Mouse (Mus musculus): ENCODE results near the gene Dnah12. TPM values are rescaled to one million over a fixed set of nuclear protein-coding genes. Genes with fewer than 3 reads are reported as not detected.
A peak's percentile ranks its signal among the peaks of the same experiment; 100 is the strongest.
"Not testable (repeated sequence)": the region's sequence is repeated elsewhere in the genome, so short reads cannot be mapped to it uniquely, and the experiment has no call there.

Gene Dnah12
- polyA plus RNA-seq, 1 experiment = not detected

DNA sequence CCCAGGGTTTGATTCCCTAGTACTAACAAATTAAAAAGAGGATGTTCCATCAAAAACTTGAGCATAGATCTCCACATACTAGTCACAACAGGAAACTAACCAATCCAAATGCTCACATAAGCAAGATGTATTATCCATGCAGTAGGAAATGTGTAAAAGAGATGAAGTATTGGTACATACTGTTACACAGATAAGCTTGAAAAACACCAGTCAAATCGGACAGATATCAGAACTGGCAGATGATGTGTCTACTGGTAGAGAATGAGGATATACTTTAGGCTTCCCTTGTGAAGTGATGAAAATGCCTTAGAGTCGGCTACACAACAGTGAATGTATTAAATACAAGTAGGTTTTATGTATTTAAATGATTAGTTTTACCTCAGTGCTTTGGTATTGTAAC is 30.6 kb upstream of the Dnah12 start:
- 48% methylated on average over 2 of the region's 2 CpGs for WGBS
- Histone ChIP-seq H3K27ac (ENCODE audit: insufficient read depth, low read depth, low read length) (no peak overlapping the region), H3K4me3 (ENCODE audit: low read depth, low read length) (no peak overlapping the region), H3K4me1 (ENCODE audit: control insufficient read depth, insufficient read depth, insufficient read length, low read length) (peaks cover 7% of the 10 kb centered on the region; the same call in 1 of the 2 replicates), H3K27me3 (ENCODE audit: control insufficient read depth, insufficient read depth, low read length) (no peaks in the 10 kb centered on the region), H3K36me3 (ENCODE audit: control insufficient read depth, insufficient read depth, low read length) (peaks cover 24% of the 10 kb centered on the region)
- TF ChIP-seq POLR2A (IDR thresholded peaks at IDR 0.05; ENCODE audit: low read depth, low read length) (no peak), CTCF (IDR thresholded peaks at IDR 0.05; ENCODE audit: extremely low read depth, insufficient read length, insufficient replicate concordance, low read depth, low read length) (no peak)

- H3K27ac ChIP-seq (ENCODE audit: insufficient read depth, low read depth, low read length) = no peak overlapping the region
- H3K4me1 ChIP-seq (ENCODE audit: control insufficient read depth, insufficient read depth, insufficient read length, low read length) = peaks cover 7% of the 10 kb centered on the region; the same call in 1 of the 2 replicates
- H3K36me3 ChIP-seq (ENCODE audit: control insufficient read depth, insufficient read depth, low read length) = peaks cover 16% of the 10 kb centered on the region
- H3K27me3 ChIP-seq (ENCODE audit: control insufficient read depth, insufficient read depth, low read length) = no peaks in the 10 kb centered on the region
- no peak for TF ChIP-seq CTCF (IDR thresholded peaks at IDR 0.05; ENCODE audit: extremely low read depth, insufficient read length, insufficient replicate concordance, low read depth, low read length)
- no peak for TF ChIP-seq POLR2A (IDR thresholded peaks at IDR 0.05; ENCODE audit: low read depth, low read length)
- H3K4me3 ChIP-seq (ENCODE audit: low read depth, low read length) = no peak overlapping the region
- 81% methylated on average over 2 of the region's 2 CpGs for WGBS
Measured at GRCm38 (mm10) chr14:26663851-26664250, 29.2 kb upstream of the Dnah12 start.

- Histone ChIP-seq H3K4me1 (ENCODE audit: control insufficient read depth, insufficient read depth, insufficient read length, low read length) (0 out of 2 replicates have a peak, but pooled peaks cover 2% of the 10 kb centered on the region), H3K27ac (ENCODE audit: insufficient read depth, low read depth, low read length) (peak overlapping the region; percentile 89; the same call in 1 of the 2 replicates), H3K36me3 (ENCODE audit: control insufficient read depth, insufficient read depth, low read length) (peaks cover 14% of the 10 kb centered on the region), H3K27me3 (ENCODE audit: control insufficient read depth, insufficient read depth, low read length) (no peaks in the 10 kb centered on the region), H3K4me3 (ENCODE audit: low read depth, low read length) (peak overlapping the region; percentile 85)
- 6% methylated on average over 6 of the region's 6 CpGs for WGBS
- no peak for TF ChIP-seq POLR2A (IDR thresholded peaks at IDR 0.05; ENCODE audit: low read depth, low read length)
- no peak for TF ChIP-seq CTCF (IDR thresholded peaks at IDR 0.05; ENCODE audit: extremely low read depth, insufficient read length, insufficient replicate concordance, low read depth, low read length)
Measured at GRCm38 (mm10) chr14:26667991-26668370, 25.1 kb upstream of the Dnah12 start.

- H3K27ac ChIP-seq (ENCODE audit: insufficient read depth, low read depth, low read length) = peak overlapping the region; percentile 89
- H3K36me3 ChIP-seq (ENCODE audit: control insufficient read depth, insufficient read depth, low read length) = peaks cover 14% of the 10 kb centered on the region
- 0 out of 2 replicates have a peak, but pooled peaks cover 2% of the 10 kb centered on the region for H3K4me1 ChIP-seq (ENCODE audit: control insufficient read depth, insufficient read depth, insufficient read length, low read length)
- no peaks in the 10 kb centered on the region for H3K27me3 ChIP-seq (ENCODE audit: control insufficient read depth, insufficient read depth, low read length)
- TF ChIP-seq CTCF (IDR thresholded peaks at IDR 0.05; ENCODE audit: extremely low read depth, insufficient read length, insufficient replicate concordance, low read depth, low read length) (no peak), POLR2A (IDR thresholded peaks at IDR 0.05; ENCODE audit: low read depth, low read length) (no peak; the same call in 1 of the 2 replicates)
- under 1% methylated on average over 73 of the region's 73 CpGs for WGBS
- peak overlapping the region; percentile 85 for H3K4me3 ChIP-seq (ENCODE audit: low read depth, low read length)
Measured at GRCm38 (mm10) chr14:26668371-26669291, 24.4 kb upstream of the Dnah12 start.

DNA sequence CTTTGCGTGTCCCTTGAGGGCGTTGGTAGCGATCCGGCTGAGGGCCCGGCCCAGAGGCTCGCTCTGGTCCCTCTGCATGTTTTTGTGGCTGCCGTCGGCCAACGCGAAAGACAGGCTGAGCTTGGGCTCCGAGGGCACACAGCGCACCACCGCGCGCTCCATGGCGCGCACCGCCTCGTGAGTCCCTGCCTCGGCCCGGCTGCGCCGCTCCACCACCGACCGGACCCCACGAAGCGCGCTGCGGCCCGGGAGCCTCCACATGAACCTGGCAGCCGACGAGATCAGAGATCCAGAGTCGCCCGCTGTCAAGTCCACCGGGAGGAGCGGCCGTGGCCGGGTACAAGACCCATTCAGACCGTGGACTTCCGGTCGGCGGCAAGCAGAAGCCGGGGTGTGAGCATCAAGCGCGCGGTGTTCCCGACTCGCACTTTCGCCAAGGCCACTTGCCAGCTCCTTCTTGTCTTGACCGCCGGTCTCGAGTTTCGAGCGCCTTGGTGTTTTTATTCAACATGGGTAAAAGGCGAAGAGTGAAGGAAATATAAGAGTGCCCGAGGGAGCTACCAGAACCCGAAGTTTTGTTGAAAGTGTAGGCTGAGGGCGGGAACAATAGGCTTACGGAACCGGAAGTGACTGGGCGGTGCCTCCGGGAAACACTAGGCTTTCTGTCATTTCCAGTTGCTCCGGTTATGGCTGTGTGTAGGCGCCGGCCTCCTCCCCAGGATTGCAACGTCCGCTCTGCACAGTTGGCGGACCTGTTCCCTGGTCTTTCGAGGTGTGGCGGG is 23.6 kb upstream of the Dnah12 start, which contains the start of gene Pde12:
Pde12 (minus strand) TSS at position 592 of the 782 bp plus-strand sequence.
- WGBS = under 1% methylated on average over 70 of the region's 70 CpGs
- Histone ChIP-seq H3K4me3 (ENCODE audit: low read depth, low read length) (peak within 1 kb of the TSS; percentile 85), H3K4me1 (ENCODE audit: control insufficient read depth, insufficient read depth, insufficient read length, low read length) (0 out of 2 replicates have a peak, but pooled peaks cover 2% of the 10 kb centered on the region), H3K36me3 (ENCODE audit: control insufficient read depth, insufficient read depth, low read length) (peaks cover 13% of the 10 kb centered on the region), H3K27me3 (ENCODE audit: control insufficient read depth, insufficient read depth, low read length) (no peaks in the 10 kb centered on the region), H3K27ac (ENCODE audit: insufficient read depth, low read depth, low read length) (peak within 1 kb of the TSS; percentile 89)
- TF ChIP-seq CTCF (IDR thresholded peaks at IDR 0.05; ENCODE audit: extremely low read depth, insufficient read length, insufficient replicate concordance, low read depth, low read length) = no peak
- TF ChIP-seq POLR2A (IDR thresholded peaks at IDR 0.05; ENCODE audit: low read depth, low read length) = peak; percentile 89

DNA sequence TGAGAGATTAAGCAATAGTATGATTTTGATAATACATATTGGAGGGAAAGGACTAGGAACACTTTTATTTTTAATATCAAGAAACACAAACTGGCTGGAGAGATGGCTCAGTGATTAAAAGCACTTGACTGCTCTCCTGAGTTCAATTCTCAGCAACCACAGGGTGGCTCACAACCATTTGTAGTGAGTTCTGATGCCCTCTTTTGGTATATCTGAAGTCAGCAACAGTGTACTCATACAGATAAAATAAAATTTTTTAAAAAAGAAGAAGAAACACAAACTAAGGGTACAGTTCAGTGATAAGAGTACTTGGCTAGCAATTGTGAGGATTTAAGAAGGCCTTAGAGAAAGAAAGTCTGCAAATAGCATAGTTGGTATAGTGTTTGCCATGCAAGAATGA is 22.1 kb upstream of the Dnah12 start:
- H3K27ac ChIP-seq (ENCODE audit: insufficient read depth, low read depth, low read length) = no peak overlapping the region
- peaks cover 2% of the 10 kb centered on the region; the same call in 1 of the 2 replicates for H3K36me3 ChIP-seq (ENCODE audit: control insufficient read depth, insufficient read depth, low read length)
- H3K27me3 ChIP-seq (ENCODE audit: control insufficient read depth, insufficient read depth, low read length) = no peaks in the 10 kb centered on the region
- 0 out of 2 replicates have a peak, but pooled peaks cover 2% of the 10 kb centered on the region for H3K4me1 ChIP-seq (ENCODE audit: control insufficient read depth, insufficient read depth, insufficient read length, low read length)
- no peak overlapping the region for H3K4me3 ChIP-seq (ENCODE audit: low read depth, low read length)
- TF ChIP-seq CTCF (IDR thresholded peaks at IDR 0.05; ENCODE audit: extremely low read depth, insufficient read length, insufficient replicate concordance, low read depth, low read length) = no peak

GRCm38 (mm10) chr14:26671870-26672615 is 21.0 kb upstream of the Dnah12 start:
- H3K36me3 ChIP-seq (ENCODE audit: control insufficient read depth, insufficient read depth, low read length); H3K27ac ChIP-seq (ENCODE audit: insufficient read depth, low read depth, low read length); H3K4me1 ChIP-seq (ENCODE audit: control insufficient read depth, insufficient read depth, insufficient read length, low read length); H3K27me3 ChIP-seq (ENCODE audit: control insufficient read depth, insufficient read depth, low read length): not testable (repeated sequence)
- WGBS = 48% methylated on average over 17 of the region's 17 CpGs
- H3K4me3 ChIP-seq (ENCODE audit: low read depth, low read length) = peak overlapping the region; percentile 9; the same call in 1 of the 2 replicates

- H3K4me3 ChIP-seq (ENCODE audit: low read depth, low read length); H3K4me1 ChIP-seq (ENCODE audit: control insufficient read depth, insufficient read depth, insufficient read length, low read length); H3K27ac ChIP-seq (ENCODE audit: insufficient read depth, low read depth, low read length); H3K36me3 ChIP-seq (ENCODE audit: control insufficient read depth, insufficient read depth, low read length); H3K27me3 ChIP-seq (ENCODE audit: control insufficient read depth, insufficient read depth, low read length): not testable (repeated sequence)
- 49% methylated on average over 2 of the region's 2 CpGs for WGBS
Measured at GRCm38 (mm10) chr14:26674476-26675169, 18.5 kb upstream of the Dnah12 start.

Measured in small intestine, adult 2 months (tissue).